Mouse (Mus musculus): ENCODE measurements around the gene Ntm. TPM values are rescaled to one million over a fixed set of nuclear protein-coding genes. Genes with fewer than 3 reads are reported as not detected.

Gene Ntm
- 1.3 TPM in 1 of 2 replicates, not detected in the other for polyA plus RNA-seq (2011; ENCODE audit: insufficient read depth, insufficient read length, low replicate concordance, missing spikeins)

GRCm38 (mm10) chr9:29962978-29963377 lies at the start of gene Ntm:
Gene Ntm, minus strand, starts transcription at chr9:29963141.
- 24% methylated on average over 8 of the region's 8 CpGs for WGBS
- Histone ChIP-seq H3K27ac (ENCODE audit: control insufficient read depth, insufficient read depth, low read depth, low read length, poor library complexity) (no peak within 1 kb of the TSS; the same call in 1 of the 2 replicates), H3K4me1 (ENCODE audit: control insufficient read depth, insufficient read depth, low read length) (no peaks in the 10 kb centered on the region), H3K4me3 (replicated peaks; ENCODE audit: control insufficient read depth, low read depth, low read length) (no peak within 1 kb of the TSS)
- TF ChIP-seq CTCF (IDR thresholded peaks at IDR 0.05; ENCODE audit: control insufficient read depth, insufficient read depth, low read length) (no peak), POLR2A (IDR thresholded peaks at IDR 0.05; ENCODE audit: borderline replicate concordance, control insufficient read depth, low read depth, low read length) (no peak)

GRCm38 (mm10) chr9:30005701-30006100 lies 42.8 kb upstream of the Ntm start:
- Histone ChIP-seq H3K4me3 (replicated peaks; ENCODE audit: control insufficient read depth, low read depth, low read length) (no peak overlapping the region), H3K4me1 (ENCODE audit: control insufficient read depth, insufficient read depth, low read length) (no peaks in the 10 kb centered on the region), H3K27ac (ENCODE audit: control insufficient read depth, insufficient read depth, low read depth, low read length, poor library complexity) (no peak overlapping the region)
- TF ChIP-seq POLR2A (IDR thresholded peaks at IDR 0.05; ENCODE audit: borderline replicate concordance, control insufficient read depth, low read depth, low read length): no peak
- TF ChIP-seq CTCF (IDR thresholded peaks at IDR 0.05; ENCODE audit: control insufficient read depth, insufficient read depth, low read length): no peak
- 85% methylated on average over 8 of the region's 8 CpGs for WGBS

- H3K27ac ChIP-seq (ENCODE audit: control insufficient read depth, insufficient read depth, low read depth, low read length, poor library complexity): no peak overlapping the region
- WGBS: 59% methylated on average over 3 of the region's 3 CpGs
- TF ChIP-seq CTCF (IDR thresholded peaks at IDR 0.05; ENCODE audit: control insufficient read depth, insufficient read depth, low read length) (no peak), POLR2A (IDR thresholded peaks at IDR 0.05; ENCODE audit: borderline replicate concordance, control insufficient read depth, low read depth, low read length) (no peak)
- H3K4me1 ChIP-seq (ENCODE audit: control insufficient read depth, insufficient read depth, low read length): no peaks in the 10 kb centered on the region
- no peak overlapping the region for H3K4me3 ChIP-seq (replicated peaks; ENCODE audit: control insufficient read depth, low read depth, low read length)
These were observed 40.7 kb upstream of the Ntm start for GRCm38 (mm10) chr9:30003612-30004011.

GRCm38 (mm10) chr9:29981177-29981915 lies 18.4 kb upstream of the Ntm start:
- Histone ChIP-seq H3K4me3 (replicated peaks; ENCODE audit: control insufficient read depth, low read depth, low read length) (no peak overlapping the region), H3K27ac (ENCODE audit: control insufficient read depth, insufficient read depth, low read depth, low read length, poor library complexity) (no peak overlapping the region), H3K4me1 (ENCODE audit: control insufficient read depth, insufficient read depth, low read length) (no peaks in the 10 kb centered on the region)
- no peak for TF ChIP-seq CTCF (IDR thresholded peaks at IDR 0.05; ENCODE audit: control insufficient read depth, insufficient read depth, low read length)
- TF ChIP-seq POLR2A (IDR thresholded peaks at IDR 0.05; ENCODE audit: borderline replicate concordance, control insufficient read depth, low read depth, low read length): no peak
- 68% methylated on average over 5 of the region's 5 CpGs for WGBS

GRCm38 (mm10) chr9:29961954-29962867 lies 730 bp downstream of the Ntm start:
- TF ChIP-seq POLR2A (IDR thresholded peaks at IDR 0.05; ENCODE audit: borderline replicate concordance, control insufficient read depth, low read depth, low read length): no peak
- 3% methylated on average over 38 of the region's 38 CpGs for WGBS
- no peak overlapping the region for H3K27ac ChIP-seq (ENCODE audit: control insufficient read depth, insufficient read depth, low read depth, low read length, poor library complexity)
- no peaks in the 10 kb centered on the region; the same call in 1 of the 2 replicates for H3K4me1 ChIP-seq (ENCODE audit: control insufficient read depth, insufficient read depth, low read length)
- H3K4me3 ChIP-seq (replicated peaks; ENCODE audit: control insufficient read depth, low read depth, low read length): no peak overlapping the region

- no peaks in the 10 kb centered on the region; the same call in 1 of the 2 replicates for H3K4me1 ChIP-seq (ENCODE audit: control insufficient read depth, insufficient read depth, low read length)
- 47% methylated on average over 2 of the region's 2 CpGs for WGBS
- H3K27ac ChIP-seq (ENCODE audit: control insufficient read depth, insufficient read depth, low read depth, low read length, poor library complexity): no peak overlapping the region
- H3K4me3 ChIP-seq (replicated peaks; ENCODE audit: control insufficient read depth, low read depth, low read length): no peak overlapping the region
- TF ChIP-seq POLR2A (IDR thresholded peaks at IDR 0.05; ENCODE audit: borderline replicate concordance, control insufficient read depth, low read depth, low read length) (no peak), CTCF (IDR thresholded peaks at IDR 0.05; ENCODE audit: control insufficient read depth, insufficient read depth, low read length) (no peak)
These were observed 1.4 kb downstream of the Ntm start for GRCm38 (mm10) chr9:29961512-29961911.

- Histone ChIP-seq H3K4me3 (replicated peaks; ENCODE audit: control insufficient read depth, low read depth, low read length) (no peak overlapping the region), H3K27ac (ENCODE audit: control insufficient read depth, insufficient read depth, low read depth, low read length, poor library complexity) (no peak overlapping the region), H3K4me1 (ENCODE audit: control insufficient read depth, insufficient read depth, low read length) (no peaks in the 10 kb centered on the region; the same call in 1 of the 2 replicates)
- no peak for TF ChIP-seq POLR2A (IDR thresholded peaks at IDR 0.05; ENCODE audit: borderline replicate concordance, control insufficient read depth, low read depth, low read length)
- no peak for TF ChIP-seq CTCF (IDR thresholded peaks at IDR 0.05; ENCODE audit: control insufficient read depth, insufficient read depth, low read length)
- 64% methylated on average over 5 of the region's 5 CpGs for WGBS
These were observed 2.2 kb downstream of the Ntm start for GRCm38 (mm10) chr9:29960741-29961140.

GRCm38 (mm10) chr9:29960236-29960635 lies 2.7 kb downstream of the Ntm start:
- TF ChIP-seq CTCF (IDR thresholded peaks at IDR 0.05; ENCODE audit: control insufficient read depth, insufficient read depth, low read length) (no peak), POLR2A (IDR thresholded peaks at IDR 0.05; ENCODE audit: borderline replicate concordance, control insufficient read depth, low read depth, low read length) (no peak)
- no peak overlapping the region for H3K4me3 ChIP-seq (replicated peaks; ENCODE audit: control insufficient read depth, low read depth, low read length)
- H3K4me1 ChIP-seq (ENCODE audit: control insufficient read depth, insufficient read depth, low read length): no peaks in the 10 kb centered on the region; the same call in 1 of the 2 replicates
- H3K27ac ChIP-seq (ENCODE audit: control insufficient read depth, insufficient read depth, low read depth, low read length, poor library complexity): no peak overlapping the region
- WGBS: 60% methylated on average over 3 of the region's 3 CpGs

Measured in bone marrow, adult 2 months (tissue).